Mouse (Mus musculus) cortical plate, adult 2 months (tissue): ENCODE data around the gene Efnb2.

Experiments
- CTCF ChIP-seq: fragments of 200-500 bp; IDR thresholded peaks from 2 replicates; pipeline ENCODE4 v1.5.1; 2011; ENCODE audit warnings: mild to moderate bottlenecking, control low read depth, low read length; ENCODE audit not compliant: insufficient read depth; ENCODE audit errors: extremely low read depth
- POLR2A ChIP-seq: fragments of 200-500 bp; IDR thresholded peaks from 2 replicates; pipeline ENCODE4 v1.6.1; 2011; ENCODE audit warnings: mild to moderate bottlenecking, low read length, control low read depth; ENCODE audit not compliant: insufficient read depth; ENCODE audit errors: extremely low read depth

DNA sequence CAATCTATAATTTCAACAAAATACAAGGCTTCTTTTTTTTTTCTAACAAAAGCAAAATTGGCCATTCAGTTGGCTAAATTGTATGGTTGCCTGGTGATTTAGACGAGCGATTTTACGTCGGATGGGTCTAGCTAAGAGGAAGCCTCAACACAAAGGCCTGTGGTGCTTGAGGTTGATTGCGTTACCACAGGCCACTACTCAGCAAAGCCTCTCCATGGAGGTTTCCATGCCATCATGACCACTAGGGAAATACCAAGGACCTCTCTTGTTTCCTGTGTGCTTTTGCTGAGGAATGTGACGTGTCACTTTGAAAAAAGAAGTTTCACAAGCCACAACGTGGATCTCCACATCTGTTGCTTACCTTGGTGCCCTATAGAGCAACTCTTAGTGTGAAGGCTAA is 67.2 kb downstream of the Efnb2 start:
- TF ChIP-seq POLR2A = no peak
- TF ChIP-seq CTCF = no peak
